Mouse (Mus musculus) kidney, adult 2 months (tissue): ENCODE measurements around the gene Skida1. TPM values are rescaled to one million over a fixed set of nuclear protein-coding genes. Genes with fewer than 3 reads are reported as not detected.

Source experiments
- DNase-seq: peaks from one replicate; pipeline ENCODE4 v3.0.0; 2021
- H3K27ac ChIP-seq: fragments of 200-500 bp; 2 replicates; pipeline ENCODE4 v1.5.1; 2012; ENCODE audit warnings: low read depth, low read length, control low read depth, inconsistent platforms; ENCODE audit not compliant: insufficient read depth
- H3K27me3 ChIP-seq: fragments of 200-500 bp; replicated peaks from 2 replicates; pipeline ENCODE4 v1.6.1; 2012; ENCODE audit warnings: mild to moderate bottlenecking, moderate library complexity, low read length, inconsistent platforms; ENCODE audit not compliant: control insufficient read depth, insufficient read depth
- H3K36me3 ChIP-seq: fragments of 200-500 bp; 2 replicates; pipeline ENCODE4 v1.6.1; 2012; ENCODE audit warnings: mild to moderate bottlenecking, moderate library complexity, low read length, inconsistent platforms; ENCODE audit not compliant: control insufficient read depth, insufficient read depth
- H3K4me1 ChIP-seq: fragments of 200-500 bp; 2 replicates; pipeline ENCODE4 v1.6.1; 2011; ENCODE audit warnings: low read length; ENCODE audit not compliant: control insufficient read depth, insufficient read depth
- H3K4me3 ChIP-seq: fragments of 200-500 bp; 2 replicates; pipeline ENCODE4 v1.5.1; 2011; ENCODE audit warnings: mild to moderate bottlenecking, low read depth, low read length, control low read depth; ENCODE audit not compliant: insufficient read depth
- CTCF ChIP-seq: fragments of 200-500 bp; conservative IDR thresholded peaks from 2 replicates; pipeline ENCODE4 v1.5.1; 2011; ENCODE audit warnings: low read depth, mild to moderate bottlenecking, control low read depth, low read length, moderate library complexity, mixed read lengths; ENCODE audit not compliant: insufficient read depth, insufficient read length
- POLR2A ChIP-seq: fragments of 200-500 bp; IDR thresholded peaks from one replicate; pipeline ENCODE4 v1.6.1; 2011; ENCODE audit warnings: low read depth, low read length, control low read depth
- WGBS: fragments of 180-500 bp; shearing (Covaris S2); methylation state at CpG from one replicate; pipeline ENCODE4 v1.1.7; 2018; 5-methylcytosine and 5-hydroxymethylcytosine counted together
- polyA plus RNA-seq: library from polyadenylated mRNA; depleted of rRNA; stranded (reverse); fragments of >200 nt; gene quantifications from 2 replicates; pipeline ENCODE4 v1.2.3, GENCODE M21; 2012

Gene Skida1
- polyA plus RNA-seq, 1 experiment, result 2.4 TPM

DNA sequence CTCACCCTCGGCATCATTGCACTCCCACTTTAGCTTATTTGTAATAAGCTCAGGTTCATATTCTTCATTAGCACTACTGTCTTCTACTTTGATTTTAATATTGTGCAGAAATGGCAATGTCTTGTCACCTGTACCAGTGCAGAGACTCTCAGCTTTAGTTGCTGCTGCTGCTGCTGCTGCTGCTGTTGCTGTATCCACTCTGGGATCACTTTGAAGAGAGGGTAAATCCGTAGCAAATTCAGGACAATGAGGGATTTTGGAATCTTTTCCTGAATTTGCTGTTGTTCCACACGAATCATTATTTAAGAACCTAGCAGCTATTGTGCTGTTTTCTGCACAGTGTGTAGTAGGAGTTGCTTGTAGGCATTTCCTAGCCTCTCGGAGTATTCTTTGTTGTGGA is 2.7 kb downstream of the Skida1 start:
- Histone ChIP-seq H3K36me3 (no peaks in the 10 kb centered on the region), H3K4me3 (peak overlapping the region; percentile 91), H3K27ac (peak overlapping the region; percentile 82), H3K27me3 (no peaks in the 10 kb centered on the region), H3K4me1 (peaks cover 11% of the 10 kb centered on the region; the same call in 1 of the 2 replicates)
- WGBS, result 15% methylated on average over 4 of the region's 4 CpGs
- no peak for TF ChIP-seq POLR2A
- TF ChIP-seq CTCF, result no peak
- no peak for DNase-seq

DNA sequence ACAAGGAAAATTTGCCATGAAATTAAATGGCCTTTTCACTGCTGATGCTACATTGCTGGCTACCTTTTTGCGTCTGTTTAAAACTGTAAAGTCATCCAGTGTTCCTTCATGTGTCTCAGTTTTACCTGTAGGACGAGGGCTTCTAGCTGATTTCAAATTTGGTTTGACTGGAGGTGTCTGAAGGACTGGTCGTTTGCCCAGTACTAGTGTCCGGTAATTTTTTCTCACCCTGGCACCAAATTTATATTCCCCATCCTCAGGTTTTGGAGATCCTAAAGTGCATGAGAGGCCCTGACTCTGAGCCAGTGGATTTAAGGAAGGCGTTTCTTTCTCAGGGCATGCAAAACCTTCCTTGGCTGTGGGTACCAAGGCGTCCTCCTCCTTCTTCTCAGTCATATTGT is 3.1 kb downstream of the Skida1 start:
- peak overlapping the region; percentile 91 for H3K4me3 ChIP-seq
- 39% methylated on average over 6 of the region's 6 CpGs for WGBS
- no peak for TF ChIP-seq CTCF
- TF ChIP-seq POLR2A, result no peak
- peak overlapping the region; percentile 82; the same call in 1 of the 2 replicates for H3K27ac ChIP-seq
- no peaks in the 10 kb centered on the region for H3K36me3 ChIP-seq
- H3K4me1 ChIP-seq, result peaks cover 11% of the 10 kb centered on the region; the same call in 1 of the 2 replicates
- no peaks in the 10 kb centered on the region for H3K27me3 ChIP-seq
- no peak for DNase-seq

- DNase-seq, result no peak
- 39% methylated on average over 7 of the region's 7 CpGs for WGBS
- H3K4me1 ChIP-seq, result peaks cover 9% of the 10 kb centered on the region; the same call in 1 of the 2 replicates
Observed at GRCm38 (mm10) chr2:18045143-18045780, 3.6 kb downstream of the Skida1 start.

DNA sequence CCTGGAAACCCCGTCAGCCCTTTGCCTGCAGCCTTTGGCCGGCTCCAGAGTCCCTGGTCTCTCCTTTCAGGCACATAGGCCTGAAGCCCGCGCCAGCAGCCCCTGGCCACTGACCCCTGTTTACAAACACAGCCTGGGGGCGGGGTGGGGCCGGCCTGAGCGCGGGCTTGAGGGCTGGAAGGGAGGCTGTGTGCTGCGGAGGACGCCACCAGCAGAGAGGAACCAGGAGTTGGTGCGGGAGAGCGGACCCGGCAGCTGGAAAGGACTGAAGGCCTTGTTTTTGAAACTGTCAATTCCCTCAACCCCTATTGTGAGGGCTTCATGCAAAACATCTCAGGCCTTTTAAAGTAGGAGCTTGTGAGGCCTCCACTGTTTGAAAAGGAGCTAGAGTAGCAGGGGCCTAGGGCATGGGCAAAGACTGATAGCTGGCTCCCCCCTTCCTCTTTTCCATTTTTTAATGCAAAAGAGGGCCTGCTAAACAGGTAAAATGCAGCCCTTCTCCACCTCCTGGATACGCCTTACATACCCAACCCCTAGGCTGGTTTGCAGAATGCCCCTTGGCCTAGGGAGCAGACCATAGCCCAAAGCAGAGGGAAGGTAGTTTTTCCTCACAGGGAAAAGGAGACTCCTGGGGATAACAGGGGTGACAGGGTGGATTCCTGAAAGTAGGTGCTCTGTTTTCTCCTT is 7.5 kb downstream of the Skida1 start:
- Histone ChIP-seq H3K27me3 (no peaks in the 10 kb centered on the region), H3K27ac (no peak overlapping the region), H3K4me3 (no peak overlapping the region), H3K36me3 (no peaks in the 10 kb centered on the region), H3K4me1 (peaks cover 17% of the 10 kb centered on the region; the same call in 1 of the 2 replicates)
- 52% methylated on average over 14 of the region's 14 CpGs for WGBS
- peak; percentile 71 for DNase-seq
- no peak for TF ChIP-seq POLR2A
- no peak for TF ChIP-seq CTCF

More at GRCm38 (mm10) chr2:18045143-18045780, 3.6 kb downstream of the Skida1 start:
- Histone ChIP-seq H3K36me3 (no peaks in the 10 kb centered on the region), H3K4me3 (0 out of 2 replicates have a peak overlapping the region, but pooled peaks have one; percentile 15), H3K27me3 (no peaks in the 10 kb centered on the region), H3K27ac (peak overlapping the region; percentile 82; the same call in 1 of the 2 replicates)
- TF ChIP-seq CTCF (no peak), POLR2A (no peak)

GRCm38 (mm10) chr2:18040347-18041160 is 8.3 kb downstream of the Skida1 start:
- TF ChIP-seq POLR2A (no peak), CTCF (no peak)
- DNase-seq, result peak; percentile 36
- Histone ChIP-seq H3K36me3 (no peaks in the 10 kb centered on the region), H3K27ac (no peak overlapping the region), H3K4me1 (peaks cover 14% of the 10 kb centered on the region; the same call in 1 of the 2 replicates), H3K27me3 (no peaks in the 10 kb centered on the region), H3K4me3 (no peak overlapping the region)
- WGBS, result 78% methylated on average over 27 of the region's 27 CpGs

DNA sequence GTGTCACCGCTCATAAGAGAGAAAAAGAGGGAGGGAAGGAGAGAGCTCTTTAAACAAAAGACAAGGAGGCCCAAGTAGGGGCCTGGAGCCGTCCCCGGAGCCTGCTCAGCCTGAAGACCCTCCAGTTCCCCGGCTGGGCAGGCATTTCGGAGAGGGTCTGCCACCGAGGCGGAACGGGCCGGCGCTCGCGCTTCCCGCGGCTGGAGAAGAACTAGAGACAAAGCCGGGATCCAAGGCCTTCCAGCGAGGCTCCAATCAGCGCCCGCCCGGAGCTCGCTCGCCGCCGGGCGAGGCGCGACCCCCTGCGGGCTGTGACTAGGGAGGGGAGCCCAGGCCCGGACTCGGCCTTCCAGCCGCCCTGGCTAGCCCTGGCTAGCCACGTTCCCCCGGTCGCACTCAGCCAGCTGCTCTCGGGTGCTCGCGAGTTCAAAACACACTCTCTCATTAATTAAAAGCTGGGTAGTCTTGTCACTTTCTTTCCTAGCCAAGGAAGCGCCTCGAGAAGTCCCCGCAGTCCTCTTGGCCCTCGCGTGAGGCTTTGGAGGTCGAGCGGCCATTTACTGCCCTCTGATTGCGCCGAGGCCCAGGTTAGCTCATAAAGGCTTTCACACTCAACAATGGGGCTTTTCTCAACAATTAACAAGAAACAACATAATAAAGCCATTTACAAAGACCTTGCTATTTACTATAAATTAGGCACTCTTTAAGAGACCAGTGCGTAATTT is 9.1 kb downstream of the Skida1 start:
- peak; percentile 14 for DNase-seq
- Histone ChIP-seq H3K4me1 (peaks cover 14% of the 10 kb centered on the region; the same call in 1 of the 2 replicates), H3K36me3 (no peaks in the 10 kb centered on the region), H3K4me3 (no peak overlapping the region), H3K27me3 (no peaks in the 10 kb centered on the region), H3K27ac (no peak overlapping the region)
- TF ChIP-seq CTCF, result no peak
- TF ChIP-seq POLR2A, result no peak
- WGBS, result 64% methylated on average over 46 of the region's 46 CpGs
